8 mouse cellular contexts compared by ENCODE assay signal in the genomic region with DNA sequence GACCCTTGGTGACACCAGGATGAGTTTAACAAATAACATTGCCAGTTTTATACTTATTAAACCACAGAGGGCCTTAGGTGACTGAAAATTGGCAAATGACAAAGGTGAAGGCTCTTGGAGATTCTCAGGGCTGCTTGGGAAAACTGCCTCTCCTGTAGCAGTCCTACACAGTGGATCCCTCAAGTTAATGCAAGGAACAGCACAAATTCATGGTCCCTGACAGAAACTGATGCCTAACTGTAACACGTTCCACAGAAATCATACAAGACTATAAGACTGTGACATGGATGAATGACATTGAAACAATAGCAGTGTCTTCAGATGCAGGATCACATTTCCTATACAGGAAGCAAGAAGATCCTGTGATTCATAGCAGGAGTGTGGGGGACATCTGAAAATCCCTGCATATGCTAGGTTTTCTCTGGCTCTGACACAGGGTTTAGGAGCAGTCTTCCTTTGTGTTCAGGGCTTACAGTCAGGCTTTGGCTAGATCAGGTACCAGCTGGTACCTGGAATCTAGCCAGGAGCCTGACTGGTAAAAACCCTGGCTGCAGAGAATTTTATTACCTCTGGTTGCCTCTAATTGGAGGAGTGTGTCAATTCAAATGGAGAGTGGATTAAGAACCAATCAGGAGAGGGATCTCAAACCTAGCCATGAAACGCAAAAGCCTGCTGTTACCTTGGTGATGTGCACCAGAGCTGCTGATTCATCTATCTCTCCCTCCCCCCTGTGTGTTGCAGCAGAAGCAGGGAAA.
DNase-seq lines count a peak whose midpoint lies in the region; ATAC-seq lines count a peak whose summit lies in the region.

No protein-coding gene starts in this region.

- no peak overlapping the region for H3K4me3 ChIP-seq in limb, embryonic 11.5 days (ENCODE audit: low read depth, low read length)
- H3K4me3 ChIP-seq in limb, embryonic 10.5 days = no peak overlapping the region
- no peak overlapping the region for H3K4me3 ChIP-seq in embryonic facial prominence, embryonic 12.5 days
- no peak overlapping the region for H3K4me3 ChIP-seq in midbrain, embryonic 14.5 days (replicated peaks; ENCODE audit: low read depth, low read length)
- H3K4me3 ChIP-seq in liver, embryonic 11.5 days (ENCODE audit: low read depth, low read length) = no peak overlapping the region

- H3K27me3 ChIP-seq in limb, embryonic 11.5 days (ENCODE audit: control insufficient read depth, insufficient read depth, low read length) = no peaks in the 10 kb centered on the region
- H3K27me3 ChIP-seq in limb, embryonic 10.5 days (ENCODE audit: low read depth, poor library complexity, severe bottlenecking) = no peaks in the 10 kb centered on the region
- H3K27me3 ChIP-seq in embryonic facial prominence, embryonic 12.5 days = no peaks in the 10 kb centered on the region
- no peaks in the 10 kb centered on the region for H3K27me3 ChIP-seq in midbrain, embryonic 14.5 days (ENCODE audit: control insufficient read depth, insufficient read depth, low read length)
- H3K27me3 ChIP-seq in liver, embryonic 11.5 days (replicated peaks; ENCODE audit: control insufficient read depth, insufficient read depth, low read length) = no peaks in the 10 kb centered on the region

- ATAC-seq in limb, embryonic 11.5 days (ENCODE audit: insufficient number of reproducible peaks, low FRiP score, low TSS enrichment, low read depth) = 0 out of 2 replicates have a peak, but pooled peaks have one; percentile 54
- peak; percentile 56; the same call in 1 of the 2 replicates for ATAC-seq in embryonic facial prominence, embryonic 12.5 days (ENCODE audit: insufficient number of reproducible peaks, insufficient read depth, low FRiP score, low TSS enrichment)
- ATAC-seq in midbrain, embryonic 14.5 days (ENCODE audit: low FRiP score, low TSS enrichment) = peak; percentile 90
- ATAC-seq in liver, embryonic 11.5 days (replicated peaks; ENCODE audit: low FRiP score) = no peak
- no peak for ATAC-seq in megakaryocyte-erythroid progenitor cell, adult 5-6 weeks (replicated peaks; ENCODE audit: low FRiP score, low TSS enrichment, poor library complexity, severe bottlenecking)

- no peaks in the 10 kb centered on the region for H3K36me3 ChIP-seq in limb, embryonic 11.5 days (ENCODE audit: control insufficient read depth, insufficient read depth, low read length)
- no peaks in the 10 kb centered on the region for H3K36me3 ChIP-seq in limb, embryonic 10.5 days
- H3K36me3 ChIP-seq in embryonic facial prominence, embryonic 12.5 days = no peaks in the 10 kb centered on the region
- H3K36me3 ChIP-seq in midbrain, embryonic 14.5 days (ENCODE audit: control insufficient read depth, insufficient read depth, low read length) = no peaks in the 10 kb centered on the region
- no peaks in the 10 kb centered on the region for H3K36me3 ChIP-seq in liver, embryonic 11.5 days (ENCODE audit: control insufficient read depth, insufficient read depth, low read length)

- H3K4me2 ChIP-seq in limb, embryonic 11.5 days (ENCODE audit: low read depth, severe bottlenecking) = no peak overlapping the region
- H3K4me2 ChIP-seq in embryonic facial prominence, embryonic 12.5 days (replicated peaks) = no peak overlapping the region
- H3K4me2 ChIP-seq in midbrain, embryonic 14.5 days (ENCODE audit: low read length) = peak overlapping the region; percentile 37
- no peak overlapping the region for H3K4me2 ChIP-seq in liver, embryonic 11.5 days

- H3K9ac ChIP-seq in limb, embryonic 11.5 days (ENCODE audit: low read length) = no peak overlapping the region
- no peak overlapping the region for H3K9ac ChIP-seq in embryonic facial prominence, embryonic 12.5 days
- H3K9ac ChIP-seq in midbrain, embryonic 14.5 days (replicated peaks; ENCODE audit: low read length) = no peak overlapping the region
- H3K9ac ChIP-seq in liver, embryonic 11.5 days (ENCODE audit: low read depth, low read length) = no peak overlapping the region

- no peak overlapping the region for H3K27ac ChIP-seq in limb, embryonic 11.5 days (replicated peaks; ENCODE audit: low read depth, low read length)
- H3K27ac ChIP-seq in limb, embryonic 10.5 days = no peak overlapping the region
- no peak overlapping the region for H3K27ac ChIP-seq in embryonic facial prominence, embryonic 12.5 days
- peak overlapping the region; percentile 86 for H3K27ac ChIP-seq in midbrain, embryonic 14.5 days (replicated peaks; ENCODE audit: low read depth, low read length)
- H3K27ac ChIP-seq in liver, embryonic 11.5 days (ENCODE audit: low read depth, low read length) = no peak overlapping the region

- 57% methylated on average over 2 of the region's 2 CpGs for WGBS in limb, embryonic 11.5 days
- 61% methylated on average over 2 of the region's 2 CpGs for WGBS in limb, embryonic 10.5 days
- 49% methylated on average over 2 of the region's 2 CpGs for WGBS in embryonic facial prominence, embryonic 12.5 days
- WGBS in midbrain, embryonic 14.5 days = 46% methylated on average over 2 of the region's 2 CpGs
- WGBS in liver, embryonic 11.5 days = 56% methylated on average over 2 of the region's 2 CpGs

- H3K4me1 ChIP-seq in limb, embryonic 11.5 days (ENCODE audit: control insufficient read depth, insufficient read depth, low read length) = no peaks in the 10 kb centered on the region
- no peaks in the 10 kb centered on the region for H3K4me1 ChIP-seq in limb, embryonic 10.5 days
- H3K4me1 ChIP-seq in embryonic facial prominence, embryonic 12.5 days = no peaks in the 10 kb centered on the region
- no peaks in the 10 kb centered on the region; the same call in 1 of the 2 replicates for H3K4me1 ChIP-seq in midbrain, embryonic 14.5 days (ENCODE audit: control insufficient read depth, insufficient read depth, low read length)
- no peaks in the 10 kb centered on the region for H3K4me1 ChIP-seq in liver, embryonic 11.5 days (replicated peaks; ENCODE audit: control insufficient read depth, insufficient read depth, low read length)

- no peak for DNase-seq in limb, embryonic 11.5 days (ENCODE audit: low spot score)
- DNase-seq in limb, embryonic 10.5 days (ENCODE audit: low spot score) = no peak
- DNase-seq in kidney, postnatal 4 days = peak; percentile 0 to 6
- DNase-seq in midbrain, embryonic 14.5 days = peak; percentile 81
- DNase-seq in ovary, adult 18-20 months (ENCODE audit: low spot score) = no peak
- no peak for DNase-seq in liver, embryonic 11.5 days (ENCODE audit: low spot score)

- H3K9me3 ChIP-seq in limb, embryonic 11.5 days (ENCODE audit: control insufficient read depth, low read length) = no peaks in the 10 kb centered on the region
- H3K9me3 ChIP-seq in limb, embryonic 10.5 days (replicated peaks) = no peaks in the 10 kb centered on the region
- no peaks in the 10 kb centered on the region for H3K9me3 ChIP-seq in embryonic facial prominence, embryonic 12.5 days
- no peaks in the 10 kb centered on the region for H3K9me3 ChIP-seq in midbrain, embryonic 14.5 days (ENCODE audit: control insufficient read depth, low read length)
- H3K9me3 ChIP-seq in liver, embryonic 11.5 days (ENCODE audit: control insufficient read depth, low read length) = no peaks in the 10 kb centered on the region

Comparison
In these comparisons a context has a peak if more than half of its experiments do, and no peak if none do; other contexts are left out.
1. ATAC-seq: peak in limb, embryonic 11.5 days (single experiment), embryonic facial prominence, embryonic 12.5 days (single experiment) and midbrain, embryonic 14.5 days (single experiment); none in liver, embryonic 11.5 days (single experiment) and megakaryocyte-erythroid progenitor cell, adult 5-6 weeks (single experiment).
2. DNase-seq: peak in kidney, postnatal 4 days (2 of 2) and midbrain, embryonic 14.5 days (single experiment); none in limb, embryonic 11.5 days (single experiment), limb, embryonic 10.5 days (single experiment), ovary, adult 18-20 months (single experiment) and liver, embryonic 11.5 days (single experiment).